Mouse (Mus musculus) liver, adult 2 months (tissue): ENCODE results near the gene Alpk3.

Source experiments
- CTCF ChIP-seq: fragments of 200-500 bp; IDR thresholded peaks from 2 replicates; pipeline ENCODE4 v1.5.1; 2011; ENCODE audit warnings: low read depth, low read length, control low read depth
- POLR2A ChIP-seq: fragments of 200-500 bp; IDR thresholded peaks from 2 replicates; pipeline ENCODE4 v1.6.1; 2011; ENCODE audit warnings: low read length, control low read depth; ENCODE audit not compliant: insufficient read depth; ENCODE audit errors: extremely low read depth

GRCm38 (mm10) chr7:81025751-81026150, 31.6 kb upstream of the Alpk3 start:
- no peak for TF ChIP-seq CTCF
- TF ChIP-seq POLR2A = no peak
